Mouse (Mus musculus) kidney, postnatal 10 days (tissue): ENCODE data around the gene Mrps6.

Experiments
- DNase-seq: peaks from one replicate; pipeline ENCODE4 v3.0.0; 2021; ENCODE audit warnings: mixed read lengths

Gene Mrps6

GRCm38 (mm10) chr16:92057852-92058643, at the start of gene Mrps6, which contains the start of the genes Gm49711 and Slc5a3:
Gene Mrps6 (plus strand): TSS chr16:92058270.
Gene Gm49711 (plus strand): TSS chr16:92058316.
Gene Slc5a3 (plus strand): TSS chr16:92058322.
- DNase-seq, result peak; percentile 96

DNA sequence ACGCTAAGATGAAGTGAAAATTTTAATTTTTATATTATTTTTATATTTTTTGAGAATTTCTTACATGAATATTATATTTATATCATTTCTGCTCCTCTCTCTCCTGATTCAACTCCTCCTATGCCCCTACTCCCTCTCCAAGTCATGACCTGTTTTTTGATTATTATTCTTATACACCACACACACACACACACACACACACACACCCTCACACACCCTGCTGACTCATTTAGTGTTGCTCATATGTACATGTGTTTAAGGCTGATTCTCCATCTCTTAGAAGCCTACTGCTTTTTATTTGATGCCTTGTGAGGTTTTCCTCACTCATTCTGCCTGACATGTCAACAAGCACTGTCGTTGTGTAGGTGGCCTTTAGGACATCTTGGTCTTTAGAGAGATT, 48.5 kb upstream of the Mrps6 start:
- DNase-seq, result no peak

DNA sequence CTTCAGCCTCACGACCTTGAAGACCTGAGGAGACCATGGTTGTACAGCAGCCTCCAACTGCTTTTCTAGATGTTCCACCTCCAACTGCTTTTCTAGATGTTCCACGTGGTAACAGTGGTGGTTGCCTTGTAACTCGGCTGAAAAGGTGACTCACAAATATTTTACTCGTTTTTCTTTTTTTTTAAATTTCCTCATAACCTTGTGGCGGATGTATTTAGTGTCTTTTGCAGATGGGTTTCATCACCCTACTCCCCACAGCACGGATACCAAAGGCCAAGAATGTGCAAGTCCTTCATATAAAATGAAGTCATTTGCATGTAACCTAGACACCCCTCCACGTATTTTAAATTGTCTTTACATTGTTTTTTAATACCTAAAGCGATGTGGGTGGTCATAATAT, 41.3 kb upstream of the Mrps6 start:
- DNase-seq, result no peak

- DNase-seq, result peak; percentile 74
Observed at GRCm38 (mm10) chr16:92019141-92020118, 38.6 kb upstream of the Mrps6 start.

GRCm38 (mm10) chr16:92021656-92022400, 36.2 kb upstream of the Mrps6 start:
- DNase-seq, result no peak

DNA sequence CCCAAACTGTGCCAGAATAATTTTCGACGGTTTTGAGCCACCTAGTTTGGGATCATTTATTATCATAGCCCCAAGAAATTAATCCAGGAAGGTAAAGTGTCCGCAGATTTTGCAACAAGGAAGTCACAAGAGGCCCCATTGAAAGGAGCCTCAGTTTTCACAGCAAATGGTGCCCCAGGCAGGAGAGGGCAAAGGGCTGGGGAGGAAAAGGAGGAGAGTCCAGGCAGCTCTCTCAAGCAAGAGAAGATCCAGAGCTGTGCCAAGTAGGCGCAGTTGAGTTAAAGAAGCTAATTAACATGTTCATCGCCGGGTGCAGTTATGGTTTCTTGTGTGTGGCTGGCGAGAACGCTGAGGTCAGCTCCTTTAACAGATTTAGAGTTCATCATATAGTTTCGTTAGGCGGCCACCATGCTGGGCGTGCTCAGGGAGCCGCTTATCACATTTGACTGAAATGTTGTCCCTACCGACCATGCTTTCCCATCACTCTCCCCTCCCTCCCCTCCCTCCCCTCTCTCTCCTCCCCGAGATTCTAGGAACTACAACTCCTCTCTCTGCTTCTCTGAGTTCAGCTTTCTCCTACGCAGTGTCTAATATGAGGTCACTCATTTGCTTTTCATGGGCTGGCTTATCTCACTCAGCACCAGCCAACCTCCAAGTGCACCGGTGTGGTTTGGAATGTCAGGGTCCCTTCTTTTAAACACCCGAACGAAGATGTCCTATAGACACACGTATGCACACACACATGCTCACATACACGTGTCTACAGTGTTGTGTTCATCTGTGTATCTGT, 35.4 kb upstream of the Mrps6 start:
- no peak for DNase-seq

GRCm38 (mm10) chr16:92033286-92033685, 24.8 kb upstream of the Mrps6 start:
- DNase-seq, result no peak

DNA sequence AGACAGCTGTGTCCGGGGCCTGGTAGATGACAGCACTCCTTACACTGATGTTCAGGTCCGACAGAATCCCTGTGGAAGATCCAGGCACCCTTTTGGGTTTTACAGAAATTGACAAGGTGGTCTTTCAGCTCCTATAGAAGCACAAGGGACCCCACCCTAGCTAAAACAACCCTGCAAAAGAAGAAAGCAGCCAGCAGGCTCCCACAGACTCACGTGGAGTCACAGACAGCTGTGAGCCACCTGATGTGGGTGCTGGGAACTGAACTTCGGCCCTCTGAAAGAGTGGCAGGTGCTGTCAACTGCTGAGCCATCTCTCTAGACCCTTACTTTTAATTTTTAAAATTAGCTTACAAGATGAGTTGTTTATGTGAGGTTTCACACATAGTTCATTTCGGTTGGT, 23.4 kb upstream of the Mrps6 start:
- no peak for DNase-seq

DNA sequence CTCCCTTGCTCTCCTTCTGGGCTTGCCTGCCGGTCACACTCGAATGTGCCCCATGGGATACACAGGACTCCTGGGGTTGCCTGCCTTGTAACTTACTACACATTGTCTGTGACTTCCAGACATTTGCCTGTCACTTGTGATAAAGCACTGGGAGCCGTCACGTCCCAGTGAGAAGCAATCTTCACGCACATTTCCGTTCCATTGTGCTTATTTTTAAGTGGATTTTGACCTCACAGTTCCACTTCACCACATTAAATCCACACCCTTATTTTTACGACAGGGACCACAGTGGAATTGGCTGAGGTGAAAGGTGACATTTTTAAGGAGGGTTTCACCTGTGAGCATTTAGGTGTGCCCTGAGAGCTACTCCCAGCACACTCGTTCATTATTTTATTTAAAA, 21.4 kb upstream of the Mrps6 start:
- no peak for DNase-seq

DNA sequence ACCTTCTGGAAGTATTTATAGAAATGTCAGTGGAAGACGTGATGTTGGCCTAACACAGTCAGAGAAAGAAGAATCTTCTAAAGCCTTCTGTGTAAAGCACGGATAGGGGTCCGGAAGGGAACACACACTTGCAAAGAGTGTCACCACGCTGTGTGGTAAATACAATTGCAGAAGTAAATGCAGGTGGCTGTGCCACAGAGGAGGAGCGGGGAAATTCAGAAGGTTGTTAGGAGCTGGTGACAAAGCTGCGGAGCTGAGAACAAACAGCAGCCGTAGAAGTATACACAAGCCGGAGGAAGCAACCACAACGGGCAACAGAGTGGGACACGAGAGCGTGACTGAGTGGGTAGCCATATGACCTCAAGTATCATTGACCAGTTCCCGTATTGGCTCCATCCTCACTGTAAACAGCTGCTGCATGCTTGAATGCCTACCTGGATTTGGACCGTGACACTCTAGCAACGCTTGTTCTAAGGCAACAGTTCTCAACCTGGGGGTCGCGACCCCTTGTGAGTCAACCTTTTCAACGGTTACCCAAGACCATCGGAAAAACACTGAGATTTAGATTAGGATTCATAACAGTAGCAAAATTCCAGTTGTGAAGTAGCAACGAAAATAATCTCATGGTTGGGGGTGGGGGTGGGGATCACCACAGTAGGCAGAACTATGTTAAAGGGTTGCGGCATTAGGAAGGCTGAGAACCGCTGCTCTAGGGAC, 20.0 kb upstream of the Mrps6 start:
- DNase-seq, result no peak

- DNase-seq, result peak; percentile 46
Observed at GRCm38 (mm10) chr16:92039421-92039820, 18.6 kb upstream of the Mrps6 start.

DNA sequence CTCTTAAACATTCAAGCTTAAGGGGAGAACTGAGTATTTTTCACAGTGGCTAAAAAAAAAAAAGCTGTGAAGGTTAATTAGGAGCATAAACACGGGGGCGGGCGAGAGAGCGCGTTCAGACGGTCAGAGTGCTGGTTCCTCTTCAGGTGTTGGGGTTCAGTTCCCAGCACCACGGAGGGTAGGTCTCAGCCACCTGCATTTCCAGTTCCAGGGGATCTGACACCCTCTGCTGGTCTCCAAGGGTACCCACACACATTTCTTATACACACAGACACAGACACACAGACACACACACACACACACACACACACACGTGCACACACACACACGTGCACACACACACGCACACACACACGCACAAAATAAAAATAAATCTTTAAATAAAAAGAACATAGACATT, 18.1 kb upstream of the Mrps6 start:
- DNase-seq, result no peak

DNA sequence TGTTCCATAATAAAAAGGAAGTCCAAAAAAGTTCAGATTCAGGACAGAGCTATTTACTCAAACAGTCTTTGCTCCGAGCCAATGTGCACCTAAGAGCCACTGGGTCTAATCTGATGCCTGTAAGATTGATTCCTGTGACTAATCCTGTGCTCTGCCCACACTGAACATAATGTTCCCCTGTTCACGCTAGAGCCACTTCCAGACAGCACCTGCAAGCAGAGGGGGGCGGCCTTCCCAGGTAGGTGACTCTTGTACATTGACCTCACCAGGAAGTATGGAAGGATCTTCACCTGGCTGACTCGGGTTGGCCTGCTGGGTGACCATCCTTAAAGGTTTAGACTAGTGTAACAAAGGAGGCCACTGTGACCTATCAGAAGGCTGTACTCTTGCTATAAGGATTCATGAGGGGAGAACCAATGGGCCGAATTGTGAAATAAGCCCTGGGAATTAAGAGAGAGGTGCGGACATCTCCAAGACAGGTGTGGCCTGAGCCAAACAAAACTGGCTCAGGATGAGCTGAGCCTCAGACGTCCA, 6.2 kb upstream of the Mrps6 start:
- no peak for DNase-seq

DNA sequence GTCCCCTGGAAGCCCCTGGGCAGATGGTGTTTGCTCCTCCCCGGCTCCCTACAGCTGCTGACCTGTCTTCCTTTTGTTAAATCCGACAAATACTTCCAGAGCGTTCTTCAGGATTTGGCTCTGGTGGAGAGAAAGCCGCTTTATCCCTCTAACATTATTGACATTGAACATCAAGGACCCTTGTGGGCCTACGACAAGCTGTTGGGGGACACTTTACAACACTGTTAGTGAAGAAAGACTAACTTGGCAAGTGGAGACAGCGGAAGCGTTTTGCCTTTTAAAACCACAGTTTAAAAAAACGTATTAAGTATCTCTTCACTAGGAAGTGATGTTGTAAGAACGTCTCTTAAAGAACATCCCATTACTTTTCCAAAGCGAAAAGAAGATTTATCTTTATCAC, 5.5 kb upstream of the Mrps6 start:
- DNase-seq, result no peak

- no peak for DNase-seq
Observed at GRCm38 (mm10) chr16:92056711-92057110, 1.4 kb upstream of the Mrps6 start.

DNA sequence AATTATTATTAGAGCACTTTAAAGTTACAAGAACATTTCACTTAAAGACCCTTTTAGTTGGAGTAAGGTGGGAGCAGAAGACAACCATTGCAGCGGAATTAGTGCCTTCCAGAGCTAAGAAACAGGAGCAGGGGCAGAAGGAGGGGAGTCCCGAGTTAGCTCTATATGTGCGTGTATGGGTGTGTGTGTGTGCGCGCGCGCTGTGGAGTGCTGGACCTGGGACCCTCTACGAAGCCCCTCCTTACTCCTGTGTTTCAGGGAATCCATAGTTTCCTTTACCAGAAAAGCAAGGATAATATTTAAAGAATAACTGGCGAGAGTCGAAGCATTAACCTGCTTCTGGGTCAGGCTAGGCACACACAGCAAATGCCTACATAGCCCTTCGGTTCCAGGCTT, 616 bp upstream of the Mrps6 start:
- DNase-seq, result peak; percentile 35

GRCm38 (mm10) chr16:92058644-92059620, 862 bp downstream of the Mrps6 start:
- peak; percentile 54 for DNase-seq

- DNase-seq, result no peak
Observed at GRCm38 (mm10) chr16:92060213-92060612, 2.1 kb downstream of the Mrps6 start.

- no peak for DNase-seq
Observed at GRCm38 (mm10) chr16:92061586-92061985, 3.5 kb downstream of the Mrps6 start.

- DNase-seq, result no peak
Observed at GRCm38 (mm10) chr16:92062832-92063231, 4.8 kb downstream of the Mrps6 start.
